Mouse (Mus musculus) gastrocnemius, postnatal 10 days (tissue): ENCODE data around the gene Ankrd45. TPM values are rescaled to one million over a fixed set of nuclear protein-coding genes. Genes with fewer than 3 reads are reported as not detected.
A peak's percentile ranks its signal among the peaks of the same experiment; 100 is the strongest.
"Not testable (repeated sequence)": the region's sequence is repeated elsewhere in the genome, so short reads cannot be mapped to it uniquely, and the experiment has no call there.

Source experiments
- DNase-seq: peaks from one replicate; pipeline ENCODE4 v3.0.0; 2021; ENCODE audit warnings: mixed read lengths
- long read RNA-seq, 2 experiments: library from polyadenylated mRNA; stranded (forward); transcript quantifications; one replicate each; pipeline ENCODE4 v2.0.0; 2021
- total RNA-seq, 2 experiments: library from RNA; stranded (reverse); gene quantifications; 2 replicates each; pipeline ENCODE4 v1.2.3; 2021

The Ankrd45 gene
- total RNA-seq, result under 1 TPM in 1 of 2 experiments, not detected in 1; 0.16 TPM
- long read RNA-seq, experiment 1, result 0 reads
- long read RNA-seq, experiment 2, result 0 reads

GRCm38 (mm10) chr1:161142531-161143159 lies at the start of gene Ankrd45:
TSS of gene Ankrd45 (plus strand) at chr1:161142691.
- no peak for DNase-seq

DNA sequence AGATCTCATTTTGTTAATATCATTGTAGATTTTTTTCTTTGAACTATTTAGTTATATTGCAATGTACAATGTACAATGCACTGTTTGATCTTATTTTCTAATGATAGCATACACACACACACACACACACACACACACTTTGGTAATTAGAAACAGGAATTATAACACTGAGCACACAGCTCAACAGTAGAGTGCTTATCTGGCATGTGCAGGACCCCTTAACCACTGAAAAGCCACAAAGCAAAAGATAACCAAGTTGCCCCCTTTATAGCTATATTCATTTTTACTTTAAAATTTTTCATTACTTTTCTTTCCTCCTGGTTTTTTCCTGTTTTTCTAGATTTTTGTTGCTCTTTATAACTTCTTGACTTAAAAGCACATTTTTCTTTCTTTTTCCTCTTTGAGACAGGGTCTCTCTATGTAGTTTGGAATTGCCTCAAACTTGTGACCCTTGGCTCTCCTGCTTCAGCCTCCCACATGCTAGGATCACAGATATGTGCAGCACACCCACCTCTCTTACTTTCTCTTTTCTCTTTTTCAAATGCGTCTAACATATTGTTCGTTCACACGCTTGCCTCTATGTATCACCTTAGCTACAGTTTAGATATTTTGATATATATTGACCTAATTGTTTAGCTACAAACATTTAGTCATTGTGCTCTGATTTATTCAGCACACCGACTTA lies 42.6 kb upstream of the Ankrd45 start:
- DNase-seq, result no peak

DNA sequence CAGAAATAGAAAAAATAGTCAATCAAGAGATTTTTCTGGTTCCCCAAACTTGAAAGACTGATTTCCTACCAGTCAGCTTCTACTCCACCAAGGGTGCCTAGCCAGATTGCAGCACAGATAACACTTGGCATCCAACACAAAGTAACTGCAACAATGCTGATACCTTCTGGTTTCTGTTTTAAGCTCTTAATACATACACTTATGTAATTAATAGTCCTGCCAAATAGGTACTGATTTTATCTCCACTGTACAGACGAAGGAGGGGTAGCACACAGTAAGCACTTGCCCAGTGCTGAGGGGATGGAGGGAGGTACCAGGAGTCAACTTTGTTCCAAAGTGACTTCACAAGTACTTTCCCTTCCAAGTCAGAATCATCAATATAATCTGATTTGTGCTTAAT lies 38.6 kb upstream of the Ankrd45 start:
- no peak for DNase-seq

GRCm38 (mm10) chr1:161109216-161109615 lies 33.3 kb upstream of the Ankrd45 start:
- DNase-seq, result no peak

DNA sequence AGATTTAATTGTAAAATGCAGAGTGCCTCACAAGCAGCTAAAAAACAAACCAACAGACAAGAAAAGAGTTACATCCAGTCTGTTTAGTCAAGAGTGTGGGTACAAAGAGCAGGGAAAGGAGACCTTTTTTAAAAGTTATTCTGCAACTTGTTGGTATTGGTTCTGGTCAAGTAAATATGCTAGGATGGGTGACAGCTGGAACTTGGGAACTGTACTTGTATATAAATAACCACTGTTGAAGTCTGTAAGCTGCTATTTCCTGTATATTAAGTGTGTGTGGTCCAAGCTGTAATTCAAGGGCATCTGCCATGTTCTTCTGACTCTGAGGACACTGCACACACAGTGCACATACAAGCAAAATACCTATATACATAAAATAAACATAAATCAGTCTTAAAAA lies 27.9 kb upstream of the Ankrd45 start:
- DNase-seq, result no peak

GRCm38 (mm10) chr1:161122661-161123418 lies 19.7 kb upstream of the Ankrd45 start:
- DNase-seq, result no peak

DNA sequence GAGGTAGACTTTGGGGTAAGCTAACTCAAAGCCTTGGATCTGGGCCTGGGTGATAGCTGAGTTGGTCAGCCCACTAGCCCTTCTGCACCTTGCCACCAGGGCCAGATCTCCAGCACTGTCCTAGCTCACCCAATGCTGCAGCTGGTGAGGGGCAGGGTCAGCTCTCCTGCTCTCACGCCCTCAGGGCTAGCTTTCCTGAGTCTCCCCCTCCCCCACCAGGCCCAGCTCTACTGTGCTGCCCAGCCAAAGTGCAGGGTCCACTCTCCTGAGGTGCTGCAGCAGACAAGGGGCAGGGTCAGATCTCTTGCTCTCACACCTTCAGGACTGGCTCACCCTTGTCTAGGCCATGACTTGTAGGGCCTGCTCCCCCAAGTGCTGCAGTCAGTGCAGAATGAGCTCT lies 16.0 kb upstream of the Ankrd45 start:
- DNase-seq, result no peak

GRCm38 (mm10) chr1:161130726-161131664 lies 11.5 kb upstream of the Ankrd45 start, which contains the start of gene Klhl20:
TSS of gene Klhl20 (minus strand) at chr1:161131511.
- DNase-seq, result peak; percentile 90

GRCm38 (mm10) chr1:161139496-161139895 lies 3.0 kb upstream of the Ankrd45 start:
- no peak for DNase-seq

- DNase-seq, result no peak
Observed at GRCm38 (mm10) chr1:161140026-161140762, 2.3 kb upstream of the Ankrd45 start.

- DNase-seq, result no peak
Observed at GRCm38 (mm10) chr1:161143216-161143615, 725 bp downstream of the Ankrd45 start.

DNA sequence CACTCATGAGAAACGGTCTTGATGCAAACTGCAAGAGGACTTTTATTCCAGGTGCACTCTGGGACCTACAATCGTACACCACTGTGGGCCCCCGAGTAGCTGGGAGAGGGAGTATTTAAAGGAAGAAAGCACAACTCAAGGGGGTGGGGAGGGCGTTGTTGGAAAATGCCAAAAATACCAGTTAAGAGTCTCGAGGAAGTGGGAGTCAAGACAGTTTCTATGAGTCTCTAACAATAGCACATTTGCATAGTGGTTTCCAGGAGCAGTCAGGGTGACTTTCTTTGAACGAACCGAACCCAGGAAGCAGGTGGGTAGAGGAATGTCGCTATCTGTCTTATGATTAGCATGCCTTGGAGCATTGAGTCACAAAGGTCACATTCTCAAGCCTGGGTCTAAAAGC lies 3.1 kb downstream of the Ankrd45 start:
- DNase-seq, result not testable (repeated sequence)

GRCm38 (mm10) chr1:161147888-161148287 lies 5.4 kb downstream of the Ankrd45 start:
- no peak for DNase-seq

DNA sequence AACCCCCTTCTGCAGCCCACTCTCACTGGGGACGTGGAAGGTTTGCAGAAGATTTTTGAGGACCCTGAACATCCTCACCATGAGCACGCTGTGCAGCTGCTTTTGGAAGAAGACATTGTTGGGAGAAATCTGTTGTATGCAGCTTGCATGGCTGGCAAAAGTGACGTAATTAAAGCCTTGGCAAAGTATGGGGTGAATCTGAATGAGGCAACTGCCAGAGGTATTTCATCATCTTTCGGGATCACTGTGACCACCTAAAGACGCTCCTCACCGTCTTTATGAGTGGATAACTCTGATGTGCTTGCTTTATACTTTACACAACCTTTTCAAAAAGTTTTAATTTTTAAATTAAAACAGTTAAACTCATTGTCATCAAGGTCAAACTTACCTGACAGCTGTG lies 8.6 kb downstream of the Ankrd45 start:
- DNase-seq, result no peak

DNA sequence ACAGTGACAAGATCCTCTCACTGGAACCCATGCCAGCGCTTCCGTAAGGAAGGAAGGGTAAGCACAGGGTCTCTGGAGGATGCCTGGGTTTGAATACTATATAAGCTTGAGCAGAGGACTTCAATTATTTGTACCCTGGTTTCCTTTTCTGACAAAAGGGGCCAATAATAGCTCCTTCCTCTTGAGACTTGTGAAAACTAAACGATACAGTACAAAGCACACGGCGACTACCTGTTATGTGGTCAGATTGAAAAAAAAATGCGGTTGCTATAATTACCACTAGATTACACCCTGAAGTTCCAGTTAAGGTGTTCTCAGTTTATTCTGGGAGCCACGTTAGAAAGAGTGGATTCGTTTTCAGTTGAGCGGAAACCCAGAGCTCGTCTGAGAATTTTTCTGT lies 14.1 kb downstream of the Ankrd45 start:
- DNase-seq, result no peak

DNA sequence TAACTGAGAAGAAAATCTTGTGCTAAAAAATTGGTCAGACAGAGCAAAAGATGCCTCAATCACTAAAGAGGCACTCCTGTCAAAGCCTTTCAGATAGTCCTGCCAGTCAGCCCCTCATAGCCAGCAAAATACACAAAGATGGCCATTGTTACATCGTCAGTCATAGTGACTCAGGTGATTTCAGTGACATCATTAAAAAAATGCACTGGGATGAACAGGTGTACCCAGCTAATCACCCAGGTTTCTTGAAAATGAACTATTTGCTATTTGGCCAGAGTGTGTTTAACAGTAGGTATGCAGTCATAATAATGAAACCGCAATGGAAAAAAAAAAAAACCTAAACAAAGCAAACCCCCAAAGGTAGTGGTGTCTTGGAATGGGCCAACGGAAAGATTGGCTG lies 16.7 kb downstream of the Ankrd45 start, which contains the start of gene Tex50:
Tex50 (minus strand) TSS at position 101 of the 400 bp plus-strand sequence.
- DNase-seq, result no peak

- DNase-seq, result no peak
Observed at GRCm38 (mm10) chr1:161160266-161160665, 17.8 kb downstream of the Ankrd45 start.

DNA sequence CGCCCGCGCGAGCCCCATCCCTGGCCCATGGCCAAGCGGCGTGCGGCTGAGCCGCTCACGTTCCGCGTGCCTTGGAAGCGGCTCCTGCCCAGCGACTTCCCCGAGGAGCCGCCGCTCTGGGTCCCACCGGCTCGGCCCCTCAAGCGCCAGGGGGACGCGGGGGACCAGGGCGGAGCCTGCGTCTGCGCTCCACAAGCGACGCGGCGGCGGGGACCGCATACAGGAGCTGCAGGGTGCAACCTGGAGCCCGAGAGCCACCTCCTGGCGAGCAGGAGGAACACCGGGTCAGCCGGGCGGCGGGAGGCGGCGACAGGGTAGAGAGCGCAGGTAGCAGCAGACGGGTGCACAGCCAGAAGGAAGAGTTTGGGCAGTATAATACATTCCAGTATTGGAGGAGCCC lies 28.2 kb downstream of the Ankrd45 start:
- peak; percentile 61 for DNase-seq

- peak; percentile 50 for DNase-seq
Observed at GRCm38 (mm10) chr1:161180674-161181073, 38.2 kb downstream of the Ankrd45 start.

- DNase-seq, result no peak
Observed at GRCm38 (mm10) chr1:161182386-161182785, 39.9 kb downstream of the Ankrd45 start.

DNA sequence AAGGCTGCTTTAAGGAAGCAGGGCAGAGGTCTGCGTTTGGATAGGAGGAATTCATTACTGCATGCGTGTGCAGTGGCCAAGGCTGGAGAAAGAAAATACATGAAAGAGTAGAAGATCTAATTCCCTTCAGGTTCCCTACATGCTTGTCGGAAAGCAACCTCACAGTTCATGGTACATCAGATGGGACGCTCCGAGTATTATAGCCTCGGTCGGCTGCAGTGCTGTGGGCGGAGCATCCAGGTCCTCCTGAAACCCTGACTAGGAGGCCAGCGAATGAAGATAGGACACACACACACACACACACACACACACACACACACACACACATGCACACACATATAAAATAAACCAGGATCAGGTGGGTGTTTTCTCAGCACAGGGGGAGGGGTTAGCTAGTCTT lies 41.2 kb downstream of the Ankrd45 start:
- no peak for DNase-seq
